Mouse (Mus musculus): ENCODE results near the gene Tanc1. TPM values are rescaled to one million over a fixed set of nuclear protein-coding genes. Genes with fewer than 3 reads are reported as not detected.

Gene Tanc1
- polyA plus RNA-seq, 1 experiment from 2014 or later = 10.0 TPM

GRCm38 (mm10) chr2:59761183-59761582 lies 149.3 kb downstream of the Tanc1 start:
- no peak overlapping the region for H3K27ac ChIP-seq (replicated peaks)
- no peak overlapping the region for H3K4me2 ChIP-seq
- H3K9ac ChIP-seq = no peak overlapping the region
- H3K4me1 ChIP-seq (replicated peaks) = peaks cover 9% of the 10 kb centered on the region; the same call in 1 of the 2 replicates
- no peaks in the 10 kb centered on the region for H3K27me3 ChIP-seq
- no peak overlapping the region for H3K4me3 ChIP-seq
- 47% methylated on average over 12 of the region's 12 CpGs for WGBS
- H3K9me3 ChIP-seq = no peaks in the 10 kb centered on the region
- ATAC-seq (ENCODE audit: low read depth) = no peak
- no peaks in the 10 kb centered on the region for H3K36me3 ChIP-seq

- Histone ChIP-seq H3K4me3 (no peak overlapping the region), H3K4me1 (replicated peaks) (peaks cover 14% of the 10 kb centered on the region; the same call in 1 of the 2 replicates), H3K27me3 (no peaks in the 10 kb centered on the region), H3K36me3 (no peaks in the 10 kb centered on the region), H3K4me2 (no peak overlapping the region), H3K9me3 (no peaks in the 10 kb centered on the region), H3K27ac (replicated peaks) (no peak overlapping the region), H3K9ac (no peak overlapping the region)
- WGBS = 90% methylated on average over 5 of the region's 5 CpGs
- no peak for ATAC-seq (ENCODE audit: low read depth)
Observed at GRCm38 (mm10) chr2:59762277-59762676, 150.4 kb downstream of the Tanc1 start.

DNA sequence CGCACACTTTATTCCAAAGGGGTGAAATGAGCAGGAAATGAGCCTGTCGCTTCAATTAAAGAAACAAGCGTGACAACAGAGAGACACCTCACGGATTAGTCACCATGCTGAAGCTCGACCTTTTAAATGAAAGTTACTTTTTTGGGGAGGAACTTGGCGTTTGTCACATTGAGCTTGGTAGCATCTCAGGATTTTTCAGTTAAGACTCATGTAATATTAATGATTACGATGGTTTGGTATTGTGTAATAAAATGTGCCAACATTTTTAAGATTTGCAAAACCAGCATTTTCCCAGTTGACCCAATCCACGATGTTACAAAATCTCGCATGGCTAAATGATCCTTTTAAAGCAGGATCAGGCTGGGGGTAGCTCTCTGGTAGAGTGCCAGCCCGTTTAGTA lies 153.8 kb downstream of the Tanc1 start:
- Histone ChIP-seq H3K9me3 (no peaks in the 10 kb centered on the region), H3K9ac (no peak overlapping the region), H3K4me3 (no peak overlapping the region), H3K4me1 (replicated peaks) (peaks cover 27% of the 10 kb centered on the region; the same call in 1 of the 2 replicates), H3K4me2 (no peak overlapping the region), H3K36me3 (no peaks in the 10 kb centered on the region), H3K27ac (replicated peaks) (peak overlapping the region; percentile 61; the same call in 1 of the 2 replicates), H3K27me3 (no peaks in the 10 kb centered on the region)
- no peak for ATAC-seq (ENCODE audit: low read depth)
- WGBS = 69% methylated on average over 10 of the region's 10 CpGs

DNA sequence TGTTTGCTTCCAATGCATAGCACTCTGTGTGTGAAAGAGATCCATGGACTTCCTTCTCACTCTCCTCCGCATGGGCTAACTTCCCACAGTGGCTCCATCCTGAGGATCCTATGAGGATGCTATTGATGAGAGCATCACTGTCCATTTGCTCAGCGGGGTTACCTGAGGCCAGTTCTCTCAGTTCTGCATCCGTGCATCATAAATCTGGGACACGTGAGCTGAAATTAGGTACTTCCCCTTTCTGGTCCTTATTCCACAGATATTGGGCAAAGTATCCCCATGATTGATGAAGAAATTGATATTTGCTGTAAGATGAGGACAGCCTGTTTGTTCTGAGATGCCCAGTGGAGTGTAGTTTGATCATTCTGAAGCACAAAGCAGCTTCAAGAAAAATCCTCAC lies 156.1 kb downstream of the Tanc1 start:
- no peak for ATAC-seq (ENCODE audit: low read depth)
- H3K36me3 ChIP-seq = no peaks in the 10 kb centered on the region
- no peak overlapping the region for H3K9ac ChIP-seq
- peaks cover 49% of the 10 kb centered on the region for H3K4me1 ChIP-seq (replicated peaks)
- H3K27ac ChIP-seq (replicated peaks) = no peak overlapping the region
- H3K4me3 ChIP-seq = no peak overlapping the region
- no peaks in the 10 kb centered on the region for H3K27me3 ChIP-seq
- WGBS = 83% methylated on average over 4 of the region's 4 CpGs
- H3K4me2 ChIP-seq = no peak overlapping the region
- no peaks in the 10 kb centered on the region for H3K9me3 ChIP-seq

- 84% methylated on average over 13 of the region's 13 CpGs for WGBS
- no peak for ATAC-seq (ENCODE audit: low read depth)
Observed at GRCm38 (mm10) chr2:59768661-59769384, 157.0 kb downstream of the Tanc1 start.

GRCm38 (mm10) chr2:59769385-59769735 lies 157.5 kb downstream of the Tanc1 start:
- H3K9ac ChIP-seq = no peak overlapping the region
- WGBS = 88% methylated on average over 3 of the region's 3 CpGs
- H3K27me3 ChIP-seq = no peaks in the 10 kb centered on the region
- peaks cover 53% of the 10 kb centered on the region for H3K4me1 ChIP-seq (replicated peaks)
- H3K9me3 ChIP-seq = no peaks in the 10 kb centered on the region
- no peak overlapping the region for H3K4me3 ChIP-seq
- no peaks in the 10 kb centered on the region for H3K36me3 ChIP-seq
- no peak for ATAC-seq (ENCODE audit: low read depth)
- H3K4me2 ChIP-seq = no peak overlapping the region
- no peak overlapping the region for H3K27ac ChIP-seq (replicated peaks)

More at GRCm38 (mm10) chr2:59768661-59769384, 157.0 kb downstream of the Tanc1 start:
- Histone ChIP-seq H3K27me3 (no peaks in the 10 kb centered on the region), H3K4me3 (no peak overlapping the region), H3K4me2 (no peak overlapping the region), H3K9ac (no peak overlapping the region), H3K36me3 (no peaks in the 10 kb centered on the region), H3K4me1 (replicated peaks) (peaks cover 53% of the 10 kb centered on the region), H3K27ac (replicated peaks) (no peak overlapping the region), H3K9me3 (no peaks in the 10 kb centered on the region)

DNA sequence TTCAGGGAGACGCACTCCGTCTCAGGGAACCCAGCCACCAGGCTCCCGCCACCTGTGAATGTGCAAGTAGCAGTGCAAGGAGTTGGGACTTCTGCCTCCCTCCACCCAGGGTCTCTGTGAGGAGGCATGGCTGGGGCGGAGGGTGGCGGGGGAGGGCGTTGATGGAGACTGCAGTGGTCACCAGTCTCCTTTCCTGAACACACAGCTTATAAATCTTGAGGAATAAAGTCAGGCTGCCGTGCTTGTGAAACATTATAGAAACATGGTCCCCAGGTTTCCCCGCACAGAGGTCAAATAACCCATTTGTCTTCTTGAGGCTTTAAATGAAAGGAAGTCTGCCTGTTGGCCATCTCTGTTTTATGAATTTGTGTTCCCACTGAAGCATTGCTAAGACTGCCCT lies 159.9 kb downstream of the Tanc1 start:
- 29% methylated on average over 8 of the region's 8 CpGs for WGBS
- no peaks in the 10 kb centered on the region for H3K27me3 ChIP-seq
- H3K27ac ChIP-seq (replicated peaks) = peak overlapping the region; percentile 79
- peak; percentile 41 for ATAC-seq (ENCODE audit: low read depth)
- peak overlapping the region; percentile 21; the same call in 1 of the 2 replicates for H3K4me2 ChIP-seq
- H3K4me3 ChIP-seq = no peak overlapping the region
- no peaks in the 10 kb centered on the region for H3K36me3 ChIP-seq
- H3K4me1 ChIP-seq (replicated peaks) = peaks cover 39% of the 10 kb centered on the region
- H3K9ac ChIP-seq = peak overlapping the region; percentile 8; the same call in 1 of the 2 replicates
- H3K9me3 ChIP-seq = no peaks in the 10 kb centered on the region

DNA sequence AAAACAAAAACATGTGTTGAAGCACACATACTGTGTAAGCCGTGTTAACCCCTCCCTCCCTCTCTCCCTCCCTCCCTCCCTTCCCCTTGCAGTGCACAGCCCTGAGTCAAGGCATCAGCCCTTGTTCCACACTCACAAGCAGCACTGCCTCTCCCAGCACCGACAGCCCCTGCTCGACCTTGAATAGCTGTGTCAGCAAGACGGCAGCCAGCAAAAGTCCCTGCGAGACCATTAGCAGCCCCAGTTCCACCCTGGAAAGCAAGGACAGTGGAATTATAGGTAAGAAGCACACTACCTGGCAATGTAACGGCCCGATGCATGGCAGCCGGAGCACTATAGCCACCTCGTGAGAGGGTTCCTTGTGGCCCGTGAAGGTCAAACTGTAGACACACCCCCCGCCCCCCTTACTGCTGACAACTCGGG lies 160.4 kb downstream of the Tanc1 start:
- no peaks in the 10 kb centered on the region for H3K9me3 ChIP-seq
- peak; percentile 90 for ATAC-seq (ENCODE audit: low read depth)
- H3K4me3 ChIP-seq = no peak overlapping the region
- H3K4me1 ChIP-seq (replicated peaks) = peaks cover 39% of the 10 kb centered on the region
- no peaks in the 10 kb centered on the region for H3K36me3 ChIP-seq
- H3K9ac ChIP-seq = peak overlapping the region; percentile 52
- peak overlapping the region; percentile 79 for H3K27ac ChIP-seq (replicated peaks)
- 28% methylated on average over 12 of the region's 12 CpGs for WGBS
- no peaks in the 10 kb centered on the region for H3K27me3 ChIP-seq
- H3K4me2 ChIP-seq = peak overlapping the region; percentile 21

- no peaks in the 10 kb centered on the region for H3K36me3 ChIP-seq
- H3K4me1 ChIP-seq (replicated peaks) = peaks cover 30% of the 10 kb centered on the region
- ATAC-seq (ENCODE audit: low read depth) = no peak
- no peaks in the 10 kb centered on the region for H3K9me3 ChIP-seq
- H3K27ac ChIP-seq (replicated peaks) = no peak overlapping the region
- H3K27me3 ChIP-seq = no peaks in the 10 kb centered on the region
- 92% methylated on average over 6 of the region's 6 CpGs for WGBS
- no peak overlapping the region for H3K4me3 ChIP-seq
- no peak overlapping the region for H3K4me2 ChIP-seq
- H3K9ac ChIP-seq = no peak overlapping the region
Observed at GRCm38 (mm10) chr2:59774374-59774773, 162.5 kb downstream of the Tanc1 start.

DNA sequence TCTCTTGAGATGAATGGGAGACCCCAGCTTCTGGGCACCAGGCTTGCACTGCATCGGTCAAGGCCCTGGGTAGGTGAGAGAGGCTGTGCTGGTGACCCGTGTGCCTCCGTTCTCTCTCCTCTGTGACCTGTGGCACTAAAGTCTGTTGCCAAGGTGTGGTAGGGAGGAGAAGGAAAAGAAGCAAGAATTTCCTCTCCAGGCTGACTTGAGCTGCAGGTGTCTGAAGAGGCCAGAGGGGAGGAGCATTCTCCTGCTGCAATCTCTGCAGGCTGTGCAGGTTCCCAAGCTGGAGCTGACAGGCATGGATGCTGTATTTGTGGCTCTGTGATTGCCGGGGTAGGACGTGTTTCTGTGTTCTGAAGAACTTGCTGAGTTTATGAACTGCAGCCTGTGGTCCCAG lies 163.3 kb downstream of the Tanc1 start:
- H3K27me3 ChIP-seq = no peaks in the 10 kb centered on the region
- H3K27ac ChIP-seq (replicated peaks) = no peak overlapping the region
- peaks cover 30% of the 10 kb centered on the region for H3K4me1 ChIP-seq (replicated peaks)
- H3K4me3 ChIP-seq = no peak overlapping the region
- no peak overlapping the region for H3K4me2 ChIP-seq
- H3K36me3 ChIP-seq = no peaks in the 10 kb centered on the region
- ATAC-seq (ENCODE audit: low read depth) = no peak
- 77% methylated on average over 5 of the region's 5 CpGs for WGBS
- no peak overlapping the region for H3K9ac ChIP-seq
- no peaks in the 10 kb centered on the region for H3K9me3 ChIP-seq

- H3K9ac ChIP-seq = no peak overlapping the region
- H3K27me3 ChIP-seq = no peaks in the 10 kb centered on the region
- no peak overlapping the region for H3K4me2 ChIP-seq
- no peaks in the 10 kb centered on the region for H3K36me3 ChIP-seq
- no peak overlapping the region for H3K4me3 ChIP-seq
- peaks cover 25% of the 10 kb centered on the region for H3K4me1 ChIP-seq (replicated peaks)
- H3K27ac ChIP-seq (replicated peaks) = no peak overlapping the region
- WGBS = 86% methylated on average over 6 of the region's 6 CpGs
- no peaks in the 10 kb centered on the region for H3K9me3 ChIP-seq
- no peak for ATAC-seq (ENCODE audit: low read depth)
Observed at GRCm38 (mm10) chr2:59775820-59776219, 164.0 kb downstream of the Tanc1 start.

GRCm38 (mm10) chr2:59779355-59779754 lies 167.5 kb downstream of the Tanc1 start:
- no peak overlapping the region for H3K9ac ChIP-seq
- no peak overlapping the region for H3K4me2 ChIP-seq
- H3K27ac ChIP-seq (replicated peaks) = no peak overlapping the region
- H3K27me3 ChIP-seq = no peaks in the 10 kb centered on the region
- H3K4me1 ChIP-seq (replicated peaks) = no peaks in the 10 kb centered on the region; the same call in 1 of the 2 replicates
- no peaks in the 10 kb centered on the region for H3K36me3 ChIP-seq
- WGBS = 71% methylated on average over 10 of the region's 10 CpGs
- no peak for ATAC-seq (ENCODE audit: low read depth)
- no peak overlapping the region for H3K4me3 ChIP-seq
- H3K9me3 ChIP-seq = no peaks in the 10 kb centered on the region

DNA sequence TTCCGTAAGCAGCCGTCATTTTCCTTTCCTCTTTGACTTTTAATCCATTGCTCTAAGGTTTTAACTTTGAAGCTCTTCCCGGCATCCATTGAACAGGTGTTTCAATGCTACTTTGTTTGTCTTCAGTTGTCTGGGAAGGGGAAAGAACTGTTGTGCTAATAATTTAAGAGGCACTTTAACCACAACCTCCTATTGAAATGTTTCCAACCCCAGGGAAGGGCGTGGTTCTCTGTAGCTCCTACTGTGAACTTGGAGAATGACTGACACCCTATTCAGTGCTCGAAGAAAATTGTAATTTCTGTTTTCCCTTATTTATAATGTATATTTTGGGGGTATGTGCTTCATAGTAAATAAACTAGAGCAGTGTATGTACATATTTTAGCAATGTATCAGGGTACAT lies 168.4 kb downstream of the Tanc1 start:
- Histone ChIP-seq H3K27ac (replicated peaks) (no peak overlapping the region), H3K27me3 (no peaks in the 10 kb centered on the region), H3K4me2 (no peak overlapping the region), H3K9me3 (no peaks in the 10 kb centered on the region), H3K36me3 (no peaks in the 10 kb centered on the region), H3K9ac (no peak overlapping the region), H3K4me3 (no peak overlapping the region), H3K4me1 (replicated peaks) (no peaks in the 10 kb centered on the region; the same call in 1 of the 2 replicates)
- 83% methylated on average over 5 of the region's 5 CpGs for WGBS
- no peak for ATAC-seq (ENCODE audit: low read depth)

All from neural tube, embryonic 13.5 days (tissue).